Mouse (Mus musculus) myocyte (in vitro differentiated cells): ENCODE measurements around the gene Inha. TPM values are rescaled to one million over a fixed set of nuclear protein-coding genes. Genes with fewer than 3 reads are reported as not detected.

ENCODE experiments used
- H3K27me3 ChIP-seq: one replicate; pipeline ENCODE4 v1.6.1; 2011; ENCODE audit not compliant: control insufficient read depth, insufficient read depth, insufficient read length
- H3K36me3 ChIP-seq: one replicate; pipeline ENCODE4 v1.6.1; 2011; ENCODE audit not compliant: control insufficient read depth, insufficient read depth
- H3K4me2 ChIP-seq: one replicate; pipeline ENCODE4 v1.6.1; 2011; ENCODE audit warnings: low read depth, control low read depth
- H3K4me3 ChIP-seq: one replicate; pipeline ENCODE4 v1.5.1; 2011; ENCODE audit warnings: mild to moderate bottlenecking, control low read depth, moderate library complexity
- H3K79me2 ChIP-seq: one replicate; pipeline ENCODE4 v1.6.1; 2011; ENCODE audit not compliant: control insufficient read depth, insufficient read depth
- H3ac ChIP-seq: one replicate; pipeline ENCODE4 v1.6.1; 2011; ENCODE audit not compliant: control insufficient read depth, insufficient read length
- CEBPB ChIP-seq: IDR thresholded peaks from 2 replicates; pipeline ENCODE4 v1.6.1; 2011; ENCODE audit warnings: mild to moderate bottlenecking, moderate library complexity; ENCODE audit not compliant: poor library complexity, insufficient read depth, severe bottlenecking
- E2F4 ChIP-seq: IDR thresholded peaks from one replicate; pipeline ENCODE4 v1.6.1; 2011; ENCODE audit warnings: mild to moderate bottlenecking, control low read depth, moderate library complexity; ENCODE audit not compliant: insufficient read depth
- MAX ChIP-seq: IDR thresholded peaks from one replicate; pipeline ENCODE4 v1.6.1; 2011; ENCODE audit warnings: low read depth, mild to moderate bottlenecking, control low read depth
- MYOD1 ChIP-seq, 3 experiments: IDR thresholded peaks; one replicate each; pipeline ENCODE4 v1.6.1; 2011; ENCODE audit warnings: control low read depth in 2 of 3, low read depth in 2 of 3, mild to moderate bottlenecking in 2 of 3, moderate library complexity in 1 of 3; ENCODE audit not compliant: insufficient read length in 2 of 3, control insufficient read depth in 1 of 3
- MYOG ChIP-seq, 3 experiments: IDR thresholded peaks; one replicate each; pipeline ENCODE4 v1.6.1; 2011; ENCODE audit warnings: control low read depth in 2 of 3, low read depth in 2 of 3, mild to moderate bottlenecking in 2 of 3; ENCODE audit not compliant: insufficient read length in 2 of 3, control insufficient read depth in 1 of 3, insufficient read depth in 1 of 3
- POLR2A ChIP-seq: IDR thresholded peaks from one replicate; pipeline ENCODE4 v1.6.1; 2011; ENCODE audit warnings: low read depth, mild to moderate bottlenecking, control low read depth, moderate library complexity; ENCODE audit not compliant: insufficient read length
- POLR2AphosphoS2 ChIP-seq: IDR thresholded peaks from one replicate; pipeline ENCODE4 v1.6.1; 2011; ENCODE audit warnings: low read depth, control low read depth; ENCODE audit not compliant: insufficient read length
- REST ChIP-seq: IDR thresholded peaks from one replicate; pipeline ENCODE4 v1.6.1; 2011; ENCODE audit warnings: mild to moderate bottlenecking, control low read depth, moderate library complexity; ENCODE audit not compliant: insufficient read depth, insufficient read length
- SRF ChIP-seq: IDR thresholded peaks from one replicate; pipeline ENCODE4 v1.6.1; 2011; ENCODE audit warnings: low read depth; ENCODE audit not compliant: control insufficient read depth, insufficient read length
- TCF12 ChIP-seq: IDR thresholded peaks from one replicate; pipeline ENCODE4 v1.6.1; 2011; ENCODE audit warnings: mild to moderate bottlenecking, control low read depth; ENCODE audit not compliant: poor library complexity, insufficient read depth, severe bottlenecking
- TCF3 ChIP-seq: IDR thresholded peaks from one replicate; pipeline ENCODE4 v1.6.1; 2011; ENCODE audit warnings: low read depth, control low read depth; ENCODE audit not compliant: insufficient read length
- USF1 ChIP-seq: IDR thresholded peaks from one replicate; pipeline ENCODE4 v1.6.1; 2011; ENCODE audit warnings: low read depth, mild to moderate bottlenecking, control low read depth, moderate library complexity
- polyA plus RNA-seq: library from polyadenylated mRNA; unstranded; fragments of >200 nt; fragmentation: generic; extraction: Trizol; gene quantifications from one replicate; pipeline ENCODE4 v1.2.1, GENCODE M21; 2012; ENCODE audit warnings: missing spikeins

Inha gene
- polyA plus RNA-seq, 1 experiment, result 4.7 TPM

- Histone ChIP-seq H3ac (no peak overlapping the region), H3K27me3 (no peaks in the 10 kb centered on the region)
- TF ChIP-seq E2F4 (no peak), POLR2AphosphoS2 (no peak), REST (no peak), MYOD1 (IDR thresholded peaks at IDR 0.05; ENCODE audit: control insufficient read depth in 1 of 3, insufficient read length in 2 of 3, low read depth in 2 of 3) (no peak), MYOG (IDR thresholded peaks at IDR 0.05; ENCODE audit: control insufficient read depth in 1 of 3, insufficient read depth in 1 of 3, insufficient read length in 2 of 3, low read depth in 2 of 3) (no peak), TCF3 (no peak), TCF12 (no peak), SRF (no peak), MAX (no peak), CEBPB (no peak)
Measured at GRCm38 (mm10) chr1:75476441-75476840, 30.4 kb upstream of the Inha start.

DNA sequence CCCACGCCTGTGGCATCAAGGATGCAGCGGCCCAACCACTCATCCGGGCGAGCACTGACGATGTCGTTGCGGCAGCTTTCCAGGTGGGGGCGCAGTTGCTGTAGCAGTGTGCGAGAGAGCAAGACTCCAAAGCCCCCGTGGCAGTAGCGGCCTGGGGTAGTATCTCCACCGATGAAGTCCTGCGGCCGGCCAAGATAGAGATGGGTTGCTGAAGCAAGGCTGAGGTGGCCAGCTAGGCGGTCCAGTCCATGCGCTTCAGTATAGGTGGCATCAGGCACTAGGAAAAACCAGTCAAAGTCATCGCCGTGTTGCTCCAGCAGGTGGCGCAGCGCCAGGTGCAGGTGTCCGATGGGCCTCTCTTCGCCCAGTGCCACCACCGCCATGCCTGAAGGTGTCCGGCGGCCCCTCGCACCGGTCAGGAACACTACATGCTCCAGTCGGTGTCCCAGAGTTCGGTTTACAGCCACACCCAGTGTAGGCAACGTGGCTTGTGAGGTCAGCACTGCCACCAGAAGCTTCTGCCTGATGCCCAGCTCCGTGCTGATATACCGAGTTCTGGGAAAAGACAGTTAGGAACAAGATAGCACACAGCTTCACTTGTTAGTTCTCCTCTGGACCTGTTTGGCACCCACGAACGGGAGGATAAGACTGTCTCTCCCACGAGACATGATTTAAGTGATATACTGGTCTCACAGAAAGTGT lies 29.5 kb upstream of the Inha start:
- no peak overlapping the region for H3ac ChIP-seq
- no peak for TF ChIP-seq USF1
- no peak for TF ChIP-seq POLR2A
- peak in 2 of 3 experiments; percentile 73 to 76 for TF ChIP-seq MYOG (IDR thresholded peaks at IDR 0.05; ENCODE audit: control insufficient read depth in 1 of 3, insufficient read depth in 1 of 3, insufficient read length in 2 of 3, low read depth in 2 of 3)
- peak in 2 of 3 experiments; percentile 70 to 83 for TF ChIP-seq MYOD1 (IDR thresholded peaks at IDR 0.05; ENCODE audit: control insufficient read depth in 1 of 3, insufficient read length in 2 of 3, low read depth in 2 of 3)
- peak overlapping the region; percentile 28 for H3K4me3 ChIP-seq
- peaks cover 4% of the 10 kb centered on the region for H3K36me3 ChIP-seq
- peaks cover 6% of the 10 kb centered on the region for H3K79me2 ChIP-seq
- H3K4me2 ChIP-seq, result peak overlapping the region; percentile 86
- peaks cover under 1% of the 10 kb centered on the region for H3K27me3 ChIP-seq

More at GRCm38 (mm10) chr1:75476441-75476840, 30.4 kb upstream of the Inha start:
- H3K36me3 ChIP-seq, result peaks cover 4% of the 10 kb centered on the region
- H3K79me2 ChIP-seq, result peaks cover 6% of the 10 kb centered on the region
- no peak overlapping the region for H3K4me2 ChIP-seq
- H3K4me3 ChIP-seq, result no peak overlapping the region

DNA sequence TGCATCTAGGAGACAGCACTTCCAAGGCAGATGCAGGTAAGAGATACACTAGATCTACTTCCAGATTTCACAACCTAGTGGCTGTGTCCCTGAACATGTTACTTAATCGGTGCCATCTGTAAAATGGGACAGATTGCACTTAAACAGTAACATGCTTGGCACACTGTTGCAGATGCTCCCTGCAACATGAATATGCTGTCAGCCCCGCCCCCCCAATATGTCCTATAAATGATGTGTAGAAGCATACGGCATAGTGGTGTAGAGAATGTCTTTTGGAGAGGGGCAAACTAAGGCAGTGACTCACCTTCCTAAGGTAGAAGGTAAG lies 28.9 kb upstream of the Inha start:
- TF ChIP-seq MAX (no peak), CEBPB (no peak), TCF3 (no peak), MYOG (IDR thresholded peaks at IDR 0.05; ENCODE audit: control insufficient read depth in 1 of 3, insufficient read depth in 1 of 3, insufficient read length in 2 of 3, low read depth in 2 of 3) (no peak), POLR2AphosphoS2 (no peak), USF1 (no peak), POLR2A (no peak), REST (no peak), E2F4 (no peak), SRF (no peak), TCF12 (no peak), MYOD1 (IDR thresholded peaks at IDR 0.05; ENCODE audit: control insufficient read depth in 1 of 3, insufficient read length in 2 of 3, low read depth in 2 of 3) (no peak)
- Histone ChIP-seq H3ac (no peak overlapping the region), H3K79me2 (peaks cover 6% of the 10 kb centered on the region), H3K36me3 (peaks cover 4% of the 10 kb centered on the region), H3K4me3 (peak overlapping the region; percentile 28), H3K27me3 (peaks cover 5% of the 10 kb centered on the region), H3K4me2 (peak overlapping the region; percentile 86)

DNA sequence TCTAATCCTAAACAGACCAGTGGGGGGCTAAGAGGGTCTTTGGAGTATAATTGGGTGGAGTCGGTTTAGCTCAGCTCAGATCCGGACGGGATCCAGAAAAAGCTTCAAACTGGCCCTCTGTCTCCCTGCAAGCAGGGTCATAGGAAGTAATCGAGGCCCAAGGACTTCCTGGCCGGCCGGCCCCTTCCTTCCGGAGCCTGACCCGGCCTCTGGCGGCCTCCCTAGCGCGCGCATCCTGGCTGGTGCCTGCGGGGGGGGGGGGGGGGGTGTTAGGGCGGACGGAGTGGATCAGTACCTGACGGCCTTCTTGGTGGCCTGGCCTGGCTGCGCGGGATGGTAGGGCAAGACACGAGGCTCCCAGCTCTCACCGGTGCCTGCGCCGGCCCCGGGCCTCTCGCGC lies 28.4 kb upstream of the Inha start:
- Histone ChIP-seq H3K27me3 (peaks cover 6% of the 10 kb centered on the region), H3K4me2 (peak overlapping the region; percentile 86), H3K36me3 (peaks cover 4% of the 10 kb centered on the region), H3K4me3 (peak overlapping the region; percentile 28), H3K79me2 (peaks cover 6% of the 10 kb centered on the region), H3ac (peak overlapping the region; percentile 53)
- no peak for TF ChIP-seq TCF12

- H3K4me3 ChIP-seq, result peak within 1 kb of the TSS; percentile 28
- peak within 1 kb of the TSS; percentile 86 for H3K4me2 ChIP-seq
- H3K36me3 ChIP-seq, result peaks cover 4% of the 10 kb centered on the region
- TF ChIP-seq POLR2A (peak; percentile 86), MYOG (IDR thresholded peaks at IDR 0.05; ENCODE audit: control insufficient read depth in 1 of 3, insufficient read depth in 1 of 3, insufficient read length in 2 of 3, low read depth in 2 of 3) (peak in 1 of 3 experiments; percentile 32), TCF12 (no peak), CEBPB (no peak), POLR2AphosphoS2 (peak; percentile 7), MAX (no peak), SRF (peak; percentile 73), MYOD1 (IDR thresholded peaks at IDR 0.05; ENCODE audit: control insufficient read depth in 1 of 3, insufficient read length in 2 of 3, low read depth in 2 of 3) (peak in 1 of 3 experiments; percentile 3), USF1 (no peak), E2F4 (no peak), REST (peak; percentile 97), TCF3 (no peak)
- H3K79me2 ChIP-seq, result peaks cover 6% of the 10 kb centered on the region
- H3ac ChIP-seq, result peak within 1 kb of the TSS; percentile 53
- H3K27me3 ChIP-seq, result peaks cover 6% of the 10 kb centered on the region
Measured at GRCm38 (mm10) chr1:75478916-75479634, 27.8 kb upstream of the Inha start, which contains the start of the genes Chpf and Tmem198. Chpf (minus strand) TSS chr1:75479307. Tmem198 (plus strand) TSS chr1:75479532.
